Mouse (Mus musculus) spleen, postnatal 10 days (tissue): Measurements from ENCODE around the gene Orai1.
"Not testable (repeated sequence)": the region's sequence is repeated elsewhere in the genome, so short reads cannot be mapped to it uniquely, and the experiment has no call there.

Experiments used
- DNase-seq, 2 experiments: peaks; one replicate each; pipeline ENCODE4 v3.0.0; 2021 to 2022; ENCODE audit warnings: low spot score in 2 of 2

The Orai1 gene

GRCm38 (mm10) chr5:123031312-123031711 lies 16.4 kb downstream of the Orai1 start:
- no peak for DNase-seq

DNA sequence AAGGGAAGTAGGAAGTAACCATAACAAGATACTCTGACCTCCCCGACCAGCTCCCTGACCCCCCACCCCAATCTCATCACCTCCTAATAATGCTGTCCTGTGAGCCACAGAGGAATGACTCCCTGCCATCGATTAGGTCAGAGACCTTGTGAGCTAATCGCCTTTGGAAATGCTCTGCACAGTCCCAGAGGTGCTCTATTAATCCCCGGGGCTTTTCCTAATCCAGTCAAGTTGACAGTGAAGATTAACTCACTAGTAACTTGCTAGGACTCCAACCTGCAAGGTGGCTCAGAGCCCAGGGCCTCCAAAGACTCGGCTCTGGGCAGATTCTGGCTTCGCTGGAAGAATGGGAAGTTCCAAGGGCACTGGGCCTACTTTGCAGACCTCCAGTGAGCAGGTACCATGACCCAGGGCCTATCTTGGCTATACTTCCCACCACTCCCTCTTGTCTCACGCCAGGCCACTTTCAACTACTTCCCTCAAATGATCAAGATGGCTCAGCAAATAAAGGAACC lies 18.8 kb downstream of the Orai1 start:
- DNase-seq = no peak

DNA sequence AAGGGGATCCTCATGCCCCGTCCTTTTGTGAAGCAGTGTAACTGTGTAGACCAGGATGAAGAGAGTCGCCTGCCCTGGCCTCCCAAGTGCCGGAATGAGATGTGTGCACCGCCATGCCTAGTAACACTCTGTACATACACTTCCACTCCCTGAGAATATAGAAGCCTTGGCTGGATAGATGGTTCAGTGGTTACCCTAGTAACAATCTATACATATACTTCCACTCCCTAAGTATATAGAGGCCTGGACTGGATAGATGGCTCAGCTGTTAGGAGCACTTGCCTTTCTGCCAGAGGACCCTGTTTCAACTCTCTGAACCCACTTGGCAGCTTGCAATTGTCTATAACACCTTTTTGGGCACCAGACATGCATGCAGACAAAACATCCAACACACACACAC lies 20.2 kb downstream of the Orai1 start:
- no peak for DNase-seq

- DNase-seq = peak in 1 of 2 experiments; percentile 62
Observed at GRCm38 (mm10) chr5:123035564-123035963, 20.7 kb downstream of the Orai1 start.

- DNase-seq = no peak
Observed at GRCm38 (mm10) chr5:123038115-123038514, 23.2 kb downstream of the Orai1 start.

DNA sequence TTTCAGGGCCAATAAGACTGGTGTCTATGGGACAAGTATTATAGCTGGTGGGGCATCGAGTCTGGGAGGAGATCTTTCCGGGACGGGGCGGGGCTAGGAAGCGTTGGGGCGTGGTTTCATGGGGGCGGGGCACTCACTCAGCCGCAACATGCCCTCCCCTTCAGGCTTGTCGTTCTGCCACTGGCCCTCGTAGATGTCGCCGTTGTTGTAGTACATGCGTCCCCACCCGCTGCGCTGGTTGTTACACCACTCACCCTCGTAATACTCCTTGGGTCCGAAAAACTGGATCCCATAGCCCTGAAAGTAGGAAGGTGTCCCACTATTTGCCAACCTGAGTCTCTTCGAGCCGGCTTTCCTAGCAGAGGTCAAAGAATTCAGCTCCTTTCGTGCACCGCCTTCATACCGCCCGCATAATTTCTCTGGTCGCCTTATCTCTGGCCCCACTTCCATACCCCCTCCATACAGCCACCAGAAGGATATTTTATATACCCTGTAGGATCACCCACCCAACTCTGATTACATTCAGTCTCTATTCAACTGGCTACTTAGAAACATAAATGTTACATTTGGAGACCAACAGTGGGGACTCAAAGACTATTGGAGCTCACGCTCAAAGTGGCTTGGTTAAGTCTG lies 24.4 kb downstream of the Orai1 start:
- peak; percentile 93 to 94 for DNase-seq

GRCm38 (mm10) chr5:123040796-123041195 lies 25.9 kb downstream of the Orai1 start:
- DNase-seq = no peak

DNA sequence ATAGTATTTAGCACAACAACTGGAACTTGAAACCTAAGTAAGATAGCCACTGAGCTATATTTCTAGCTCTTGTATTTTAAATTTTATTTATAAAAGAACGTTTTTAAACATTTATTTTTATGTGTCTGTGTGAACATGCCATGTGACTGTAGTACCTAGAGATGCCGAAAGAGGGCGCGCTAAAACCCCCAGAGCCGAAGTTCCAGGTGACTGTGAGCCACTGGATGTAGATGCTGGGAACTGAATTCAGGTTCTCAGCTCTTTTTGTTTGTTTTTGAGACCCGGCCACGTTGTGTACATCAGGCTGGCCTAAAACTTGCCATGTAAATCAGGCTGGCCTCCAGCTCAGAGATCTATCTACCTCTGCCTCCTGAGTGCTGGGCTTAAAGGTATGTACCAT lies 29.0 kb downstream of the Orai1 start:
- peak; percentile 56 to 79 for DNase-seq

- DNase-seq = peak in 1 of 2 experiments; percentile 73
Observed at GRCm38 (mm10) chr5:123045561-123046295, 30.9 kb downstream of the Orai1 start.

- DNase-seq = no peak
Observed at GRCm38 (mm10) chr5:123046916-123047315, 32.0 kb downstream of the Orai1 start, which contains the start of gene Morn3. Gene Morn3 (minus strand): TSS chr5:123047016.

- peak in 1 of 2 experiments; percentile 56 for DNase-seq
Observed at GRCm38 (mm10) chr5:123049271-123049670, 34.4 kb downstream of the Orai1 start.

DNA sequence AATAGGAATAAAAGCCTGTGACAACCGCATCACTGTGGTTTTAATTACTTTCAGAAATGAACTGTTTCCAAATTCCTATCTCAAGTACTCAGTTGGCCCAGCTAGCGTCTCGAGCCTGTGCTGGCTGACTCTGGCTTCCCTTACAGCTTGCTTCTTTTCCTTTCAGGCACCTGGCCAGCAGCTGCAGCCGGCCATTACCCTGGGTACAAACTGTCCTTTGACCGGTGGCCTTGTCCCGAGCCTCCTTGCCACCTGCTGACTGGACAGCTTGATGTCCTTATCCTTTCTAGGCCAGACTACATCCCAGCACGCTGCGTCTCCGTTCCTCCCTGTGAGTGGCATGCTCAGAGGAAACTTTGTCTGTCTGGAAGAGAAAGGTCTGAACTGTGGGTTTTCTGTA lies 36.0 kb downstream of the Orai1 start:
- DNase-seq = no peak

DNA sequence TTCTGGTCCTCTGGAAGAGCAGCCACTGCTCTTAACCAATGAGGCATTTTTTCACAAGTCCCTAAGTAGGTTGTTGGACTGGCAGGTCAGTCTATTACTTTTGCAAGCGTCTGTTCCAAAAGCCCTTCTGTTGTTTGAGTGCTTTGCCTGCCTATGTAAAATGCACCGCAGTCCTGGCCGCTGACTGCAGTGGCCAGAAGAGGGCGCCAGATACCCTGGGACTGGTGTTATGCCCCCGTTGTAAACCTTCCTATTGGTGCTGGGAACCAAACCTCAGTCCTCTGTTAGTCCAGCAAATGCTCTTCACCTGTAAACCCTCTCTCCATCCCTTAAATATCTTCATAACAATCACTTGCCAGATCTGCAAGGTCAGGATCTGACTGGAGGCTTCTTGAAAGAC lies 36.9 kb downstream of the Orai1 start:
- no peak for DNase-seq

DNA sequence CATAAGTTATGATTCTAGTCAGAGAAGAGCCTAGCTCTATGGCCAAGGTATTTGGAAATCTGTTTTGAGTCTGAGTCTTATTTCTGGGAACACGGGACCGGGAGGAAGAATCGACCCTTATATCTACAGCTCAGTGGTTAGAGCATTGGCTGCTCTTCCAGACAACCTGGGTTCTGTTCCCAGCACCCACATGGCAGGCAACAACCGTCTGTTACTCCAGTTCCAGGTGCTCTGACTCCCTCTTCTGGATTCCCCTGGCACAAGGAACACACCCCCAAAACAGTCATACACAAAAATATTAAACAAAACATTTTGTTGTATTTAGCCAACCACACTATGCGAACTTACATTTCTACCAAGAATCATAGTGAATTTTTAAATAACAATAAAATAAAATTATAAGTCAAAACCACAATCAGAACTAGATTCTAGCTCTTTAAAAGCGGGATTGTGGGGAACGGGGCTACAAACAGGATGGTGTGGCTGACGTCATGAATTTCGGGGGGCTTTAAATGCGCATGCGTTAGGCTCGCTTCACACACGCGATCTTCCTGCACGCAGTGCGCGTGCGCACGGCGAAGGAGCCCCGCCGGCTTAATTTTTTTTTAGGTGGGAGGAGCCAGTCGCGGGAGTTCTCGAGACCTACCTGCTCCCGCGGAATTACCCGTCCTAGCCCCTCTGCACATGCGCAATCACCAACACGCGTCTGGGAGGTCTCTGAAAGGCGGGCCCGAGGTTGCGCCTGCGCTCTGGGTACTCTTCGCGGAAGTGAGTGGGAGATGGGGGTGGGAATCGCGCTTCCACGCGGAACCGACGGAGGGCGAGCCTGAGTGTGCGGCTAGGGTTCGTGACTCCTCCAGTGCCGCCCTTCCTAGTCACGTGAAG lies 42.7 kb downstream of the Orai1 start:
- DNase-seq = peak; percentile 90 to 98

- DNase-seq = peak in 1 of 2 experiments; percentile 39
Observed at GRCm38 (mm10) chr5:123058251-123059102, 43.6 kb downstream of the Orai1 start.

GRCm38 (mm10) chr5:123059757-123060520 lies 45.1 kb downstream of the Orai1 start:
- DNase-seq = peak in 1 of 2 experiments; percentile 71

DNA sequence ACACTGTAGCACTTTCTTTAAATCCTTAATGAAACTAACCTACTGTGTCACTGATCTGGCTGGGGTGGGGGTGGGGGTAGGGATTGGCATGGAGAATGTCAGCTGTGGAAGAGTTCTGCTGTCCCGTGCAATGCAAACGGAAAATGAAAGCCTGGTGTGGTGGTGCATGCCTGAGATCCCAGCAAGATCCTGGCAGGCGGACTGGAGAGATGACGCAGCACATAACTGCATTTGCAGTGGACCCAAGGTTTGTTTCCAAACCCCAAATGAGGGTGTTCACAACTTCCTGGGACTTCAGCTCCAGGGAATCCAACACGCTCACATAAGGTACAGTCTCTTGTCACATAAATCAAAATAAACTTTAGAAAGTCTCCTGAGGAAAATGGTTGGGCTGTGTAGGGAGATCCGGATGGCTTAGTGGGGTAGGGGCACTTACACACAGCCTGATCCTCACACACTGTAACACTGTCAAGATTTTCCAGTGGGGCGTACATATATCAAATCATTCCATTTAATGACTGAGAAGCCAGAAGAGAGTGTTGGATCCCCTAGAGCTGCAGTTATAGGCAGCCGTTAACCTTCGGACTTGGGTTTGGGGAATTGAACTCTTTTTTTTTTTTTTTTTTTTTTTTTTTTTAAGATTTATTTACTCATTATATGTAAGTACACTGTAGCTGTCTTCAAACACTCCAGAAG lies 46.0 kb downstream of the Orai1 start:
- DNase-seq = no peak

GRCm38 (mm10) chr5:123061402-123061749 lies 46.5 kb downstream of the Orai1 start:
- DNase-seq = not testable (repeated sequence)

GRCm38 (mm10) chr5:123063141-123063540 lies 48.3 kb downstream of the Orai1 start:
- no peak for DNase-seq

DNA sequence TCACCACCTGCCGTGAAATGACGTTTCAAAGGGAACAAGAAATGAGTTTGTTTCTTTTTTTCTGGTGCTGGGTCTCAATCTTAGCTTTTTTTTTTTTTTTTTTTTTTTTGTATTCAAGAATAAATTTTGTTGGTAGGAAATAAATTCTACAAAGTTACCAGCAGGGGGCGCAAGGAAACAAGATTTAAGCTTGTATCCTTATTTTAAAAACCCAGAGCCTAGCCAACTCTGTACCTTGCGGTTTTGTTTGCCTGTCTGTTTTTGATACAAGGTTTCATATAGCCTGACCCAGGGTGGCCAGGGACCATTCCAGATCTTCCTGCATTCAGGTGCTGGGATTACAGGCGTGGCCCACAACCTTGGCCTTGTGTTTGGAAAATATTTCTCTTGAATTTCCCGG lies 49.3 kb downstream of the Orai1 start:
- peak; percentile 55 to 83 for DNase-seq
